Mouse (Mus musculus): Measurements from ENCODE around the gene Rapgef4. TPM values are rescaled to one million over a fixed set of nuclear protein-coding genes. Genes with fewer than 3 reads are reported as not detected.

Rapgef4 gene
- polyA plus RNA-seq, 1 experiment from 2014 or later, result 4.4 TPM

DNA sequence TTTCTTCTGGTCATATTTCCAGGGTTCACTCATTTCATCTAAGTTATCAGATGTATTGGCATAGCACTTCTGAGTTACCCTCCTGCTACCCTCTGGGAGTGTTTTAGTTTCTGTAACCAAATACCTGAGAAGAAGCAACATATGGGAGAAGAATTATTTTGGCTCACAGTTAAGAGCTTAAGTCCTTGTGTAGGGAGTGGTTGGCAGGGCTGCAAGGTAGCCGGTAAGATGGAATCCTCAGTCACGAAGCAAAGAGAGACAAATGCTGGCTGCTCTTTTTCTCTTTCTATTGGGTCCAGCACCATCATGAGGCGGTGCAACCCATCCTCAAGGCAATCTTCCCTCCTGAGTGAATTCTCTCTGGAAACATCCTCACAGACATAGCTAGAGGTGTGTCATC lies 11.1 kb downstream of the Rapgef4 start:
- no peaks in the 10 kb centered on the region for H3K36me3 ChIP-seq (ENCODE audit: control insufficient read depth, insufficient read depth, low read length)
- no peak for ATAC-seq (ENCODE audit: insufficient number of reproducible peaks, insufficient read depth, low FRiP score, low read depth)
- no peak overlapping the region for H3K27ac ChIP-seq (ENCODE audit: low read length)
- H3K9me3 ChIP-seq (ENCODE audit: control insufficient read depth, low read depth, low read length), result no peaks in the 10 kb centered on the region
- H3K9ac ChIP-seq (replicated peaks; ENCODE audit: low read depth, low read length), result no peak overlapping the region
- 92% methylated on average over 3 of the region's 3 CpGs for WGBS
- H3K4me2 ChIP-seq (replicated peaks; ENCODE audit: low read depth, low read length), result no peak overlapping the region
- H3K4me1 ChIP-seq (ENCODE audit: control insufficient read depth, insufficient read depth, low read length), result peaks cover 4% of the 10 kb centered on the region; the same call in 1 of the 2 replicates
- no peaks in the 10 kb centered on the region for H3K27me3 ChIP-seq (ENCODE audit: control insufficient read depth, insufficient read depth, low read length)
- H3K4me3 ChIP-seq (ENCODE audit: low read depth, low read length), result no peak overlapping the region

GRCm38 (mm10) chr2:71993729-71994423 lies 12.8 kb downstream of the Rapgef4 start:
- no peak for ATAC-seq (ENCODE audit: insufficient number of reproducible peaks, insufficient read depth, low FRiP score, low read depth)
- H3K27me3 ChIP-seq (ENCODE audit: control insufficient read depth, insufficient read depth, low read length), result no peaks in the 10 kb centered on the region
- H3K4me1 ChIP-seq (ENCODE audit: control insufficient read depth, insufficient read depth, low read length), result no peaks in the 10 kb centered on the region
- no peaks in the 10 kb centered on the region for H3K9me3 ChIP-seq (ENCODE audit: control insufficient read depth, low read depth, low read length)
- H3K9ac ChIP-seq (replicated peaks; ENCODE audit: low read depth, low read length), result no peak overlapping the region
- no peak overlapping the region for H3K4me2 ChIP-seq (replicated peaks; ENCODE audit: low read depth, low read length)
- no peaks in the 10 kb centered on the region for H3K36me3 ChIP-seq (ENCODE audit: control insufficient read depth, insufficient read depth, low read length)
- no peak overlapping the region for H3K4me3 ChIP-seq (ENCODE audit: low read depth, low read length)
- 86% methylated on average over 5 of the region's 5 CpGs for WGBS
- H3K27ac ChIP-seq (ENCODE audit: low read length), result no peak overlapping the region

- Histone ChIP-seq H3K36me3 (ENCODE audit: control insufficient read depth, insufficient read depth, low read length) (no peaks in the 10 kb centered on the region), H3K4me3 (ENCODE audit: low read depth, low read length) (no peak overlapping the region), H3K4me1 (ENCODE audit: control insufficient read depth, insufficient read depth, low read length) (no peaks in the 10 kb centered on the region), H3K9ac (replicated peaks; ENCODE audit: low read depth, low read length) (no peak overlapping the region), H3K9me3 (ENCODE audit: control insufficient read depth, low read depth, low read length) (no peaks in the 10 kb centered on the region), H3K27ac (ENCODE audit: low read length) (no peak overlapping the region), H3K27me3 (ENCODE audit: control insufficient read depth, insufficient read depth, low read length) (no peaks in the 10 kb centered on the region), H3K4me2 (replicated peaks; ENCODE audit: low read depth, low read length) (no peak overlapping the region)
- WGBS, result 88% methylated on average over 2 of the region's 2 CpGs
- ATAC-seq (ENCODE audit: insufficient number of reproducible peaks, insufficient read depth, low FRiP score, low read depth), result no peak
Observed at GRCm38 (mm10) chr2:71998531-71998930, 17.5 kb downstream of the Rapgef4 start.

DNA sequence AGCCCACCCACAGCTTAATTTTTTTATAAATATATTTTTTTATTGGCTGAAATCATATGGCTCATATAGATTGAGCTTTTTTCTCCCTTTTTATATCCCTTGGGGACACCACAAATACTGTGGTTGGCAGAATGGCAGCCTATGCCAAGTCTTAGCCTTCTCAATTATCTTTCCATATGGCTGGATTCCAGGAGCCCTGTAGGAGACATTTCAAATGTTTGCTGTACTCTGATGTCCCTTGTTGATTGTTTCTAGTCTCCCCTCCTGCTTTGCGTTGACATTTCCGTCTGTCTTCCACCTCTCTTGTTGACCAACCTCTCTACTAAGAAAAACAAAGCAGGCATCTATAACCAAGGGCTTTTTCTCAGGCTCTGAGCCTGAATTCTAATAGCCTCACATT lies 19.1 kb downstream of the Rapgef4 start:
- Histone ChIP-seq H3K27ac (ENCODE audit: low read length) (no peak overlapping the region), H3K4me3 (ENCODE audit: low read depth, low read length) (no peak overlapping the region), H3K4me1 (ENCODE audit: control insufficient read depth, insufficient read depth, low read length) (no peaks in the 10 kb centered on the region), H3K9me3 (ENCODE audit: control insufficient read depth, low read depth, low read length) (no peaks in the 10 kb centered on the region), H3K4me2 (replicated peaks; ENCODE audit: low read depth, low read length) (no peak overlapping the region), H3K9ac (replicated peaks; ENCODE audit: low read depth, low read length) (no peak overlapping the region), H3K27me3 (ENCODE audit: control insufficient read depth, insufficient read depth, low read length) (no peaks in the 10 kb centered on the region), H3K36me3 (ENCODE audit: control insufficient read depth, insufficient read depth, low read length) (no peaks in the 10 kb centered on the region)
- 71% methylated on average over 2 of the region's 2 CpGs for WGBS
- no peak for ATAC-seq (ENCODE audit: insufficient number of reproducible peaks, insufficient read depth, low FRiP score, low read depth)

DNA sequence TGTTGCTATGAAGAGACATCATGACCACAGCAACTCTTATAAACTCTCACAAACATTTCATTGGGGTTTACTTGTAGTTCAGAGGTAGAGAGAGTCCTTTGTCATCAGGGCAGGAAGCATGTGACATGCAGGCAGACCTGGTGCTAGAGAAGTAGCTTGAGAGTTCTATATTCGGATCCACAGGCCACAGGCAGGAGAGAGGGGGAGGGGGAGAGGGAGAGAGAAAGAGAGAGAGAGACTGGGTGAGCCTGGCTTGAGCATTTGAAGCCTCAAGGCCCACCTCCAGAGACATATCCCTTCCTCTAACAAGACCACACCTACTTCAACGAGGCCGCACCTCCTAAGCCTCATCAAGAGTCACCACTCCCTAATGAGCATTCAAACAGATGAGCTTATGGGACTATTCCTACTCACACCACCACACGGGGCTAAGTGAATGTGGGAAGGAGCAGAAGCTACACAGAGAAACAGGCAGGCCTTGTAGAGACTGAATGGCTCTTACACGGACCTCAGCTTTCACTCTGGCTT lies 21.9 kb downstream of the Rapgef4 start:
- no peaks in the 10 kb centered on the region for H3K4me1 ChIP-seq (ENCODE audit: control insufficient read depth, insufficient read depth, low read length)
- no peak overlapping the region for H3K4me3 ChIP-seq (ENCODE audit: low read depth, low read length)
- WGBS, result 69% methylated on average over 5 of the region's 5 CpGs
- ATAC-seq (ENCODE audit: insufficient number of reproducible peaks, insufficient read depth, low FRiP score, low read depth), result no peak
- H3K27ac ChIP-seq (ENCODE audit: low read length), result no peak overlapping the region
- no peaks in the 10 kb centered on the region for H3K27me3 ChIP-seq (ENCODE audit: control insufficient read depth, insufficient read depth, low read length)
- H3K9ac ChIP-seq (replicated peaks; ENCODE audit: low read depth, low read length), result no peak overlapping the region
- H3K9me3 ChIP-seq (ENCODE audit: control insufficient read depth, low read depth, low read length), result no peaks in the 10 kb centered on the region; the same call in 1 of the 2 replicates
- no peaks in the 10 kb centered on the region for H3K36me3 ChIP-seq (ENCODE audit: control insufficient read depth, insufficient read depth, low read length)
- H3K4me2 ChIP-seq (replicated peaks; ENCODE audit: low read depth, low read length), result no peak overlapping the region

DNA sequence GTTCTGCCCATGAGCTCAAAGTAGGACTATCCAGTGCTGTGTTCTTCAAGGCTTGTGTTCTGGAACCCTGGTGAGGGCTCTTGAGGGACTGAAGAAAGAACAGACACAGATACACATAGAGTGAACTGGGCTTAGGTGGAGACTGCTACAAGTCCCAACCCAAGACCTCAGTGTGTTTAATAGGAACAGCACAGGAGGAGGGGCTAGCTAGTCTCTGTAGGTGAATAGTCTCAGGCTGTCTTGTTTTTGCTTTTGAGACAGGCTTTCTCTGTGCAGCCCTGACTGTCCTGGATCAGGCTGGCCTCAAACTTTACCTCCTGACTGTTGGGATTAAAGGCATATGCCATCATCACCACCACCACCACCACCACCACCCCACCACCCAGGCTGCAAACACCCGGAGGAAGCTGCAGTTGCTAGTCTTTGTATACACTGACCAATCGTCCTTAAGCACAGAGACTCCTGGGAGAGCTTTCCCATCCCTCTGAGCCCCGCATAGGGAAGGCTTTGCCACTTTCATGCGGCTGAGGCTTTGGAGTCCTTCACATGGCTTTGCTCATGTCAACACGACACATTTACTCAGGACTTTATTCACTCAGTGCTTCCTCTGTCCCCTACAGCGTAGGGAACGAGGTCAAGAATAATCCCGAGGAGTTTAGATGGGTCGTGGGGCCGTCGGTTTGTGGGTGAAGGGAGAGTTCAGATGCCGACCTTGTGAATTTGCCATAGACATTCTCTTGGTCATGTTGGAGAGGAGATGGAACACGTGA lies 22.9 kb downstream of the Rapgef4 start:
- H3K4me2 ChIP-seq (replicated peaks; ENCODE audit: low read depth, low read length), result no peak overlapping the region
- 79% methylated on average over 13 of the region's 13 CpGs for WGBS
- no peak overlapping the region for H3K27ac ChIP-seq (ENCODE audit: low read length)
- H3K4me1 ChIP-seq (ENCODE audit: control insufficient read depth, insufficient read depth, low read length), result no peaks in the 10 kb centered on the region
- no peaks in the 10 kb centered on the region; the same call in 1 of the 2 replicates for H3K9me3 ChIP-seq (ENCODE audit: control insufficient read depth, low read depth, low read length)
- H3K27me3 ChIP-seq (ENCODE audit: control insufficient read depth, insufficient read depth, low read length), result no peaks in the 10 kb centered on the region
- no peak overlapping the region for H3K9ac ChIP-seq (replicated peaks; ENCODE audit: low read depth, low read length)
- H3K36me3 ChIP-seq (ENCODE audit: control insufficient read depth, insufficient read depth, low read length), result no peaks in the 10 kb centered on the region
- no peak for ATAC-seq (ENCODE audit: insufficient number of reproducible peaks, insufficient read depth, low FRiP score, low read depth)
- no peak overlapping the region for H3K4me3 ChIP-seq (ENCODE audit: low read depth, low read length)

DNA sequence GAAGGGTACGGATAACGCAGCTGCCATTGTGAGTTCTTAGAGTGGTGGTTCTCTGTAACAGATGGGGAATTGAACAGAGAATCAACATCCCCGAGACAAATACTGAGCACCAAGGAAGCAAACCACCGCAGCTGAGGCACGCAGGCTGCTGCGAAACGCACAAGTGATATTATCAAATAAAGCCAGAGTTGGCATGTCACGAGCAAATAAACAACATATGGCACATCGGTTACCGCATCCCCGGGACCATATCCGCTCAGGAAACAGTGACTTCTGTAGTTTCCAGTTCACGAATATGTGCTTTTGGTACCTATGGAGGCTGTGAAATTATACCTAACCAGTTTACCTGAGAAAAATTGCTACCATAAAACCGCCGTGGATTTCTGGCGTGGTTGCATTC lies 24.0 kb downstream of the Rapgef4 start:
- no peak overlapping the region for H3K4me3 ChIP-seq (ENCODE audit: low read depth, low read length)
- WGBS, result 88% methylated on average over 16 of the region's 16 CpGs
- H3K27me3 ChIP-seq (ENCODE audit: control insufficient read depth, insufficient read depth, low read length), result no peaks in the 10 kb centered on the region
- H3K27ac ChIP-seq (ENCODE audit: low read length), result no peak overlapping the region
- H3K4me2 ChIP-seq (replicated peaks; ENCODE audit: low read depth, low read length), result no peak overlapping the region
- no peak for ATAC-seq (ENCODE audit: insufficient number of reproducible peaks, insufficient read depth, low FRiP score, low read depth)
- H3K9ac ChIP-seq (replicated peaks; ENCODE audit: low read depth, low read length), result no peak overlapping the region
- no peaks in the 10 kb centered on the region for H3K4me1 ChIP-seq (ENCODE audit: control insufficient read depth, insufficient read depth, low read length)
- H3K9me3 ChIP-seq (ENCODE audit: control insufficient read depth, low read depth, low read length), result no peaks in the 10 kb centered on the region; the same call in 1 of the 2 replicates
- H3K36me3 ChIP-seq (ENCODE audit: control insufficient read depth, insufficient read depth, low read length), result no peaks in the 10 kb centered on the region

- 59% methylated on average over 3 of the region's 3 CpGs for WGBS
- H3K27ac ChIP-seq (ENCODE audit: low read length), result no peak overlapping the region
Observed at GRCm38 (mm10) chr2:72009446-72010218, 28.6 kb downstream of the Rapgef4 start.

More at GRCm38 (mm10) chr2:72009446-72010218, 28.6 kb downstream of the Rapgef4 start:
- Histone ChIP-seq H3K9ac (replicated peaks; ENCODE audit: low read depth, low read length) (no peak overlapping the region), H3K9me3 (ENCODE audit: control insufficient read depth, low read depth, low read length) (no peaks in the 10 kb centered on the region; the same call in 1 of the 2 replicates), H3K4me3 (ENCODE audit: low read depth, low read length) (no peak overlapping the region), H3K27me3 (ENCODE audit: control insufficient read depth, insufficient read depth, low read length) (no peaks in the 10 kb centered on the region), H3K4me2 (replicated peaks; ENCODE audit: low read depth, low read length) (no peak overlapping the region), H3K36me3 (ENCODE audit: control insufficient read depth, insufficient read depth, low read length) (no peaks in the 10 kb centered on the region), H3K4me1 (ENCODE audit: control insufficient read depth, insufficient read depth, low read length) (no peaks in the 10 kb centered on the region)
- ATAC-seq (ENCODE audit: insufficient number of reproducible peaks, insufficient read depth, low FRiP score, low read depth), result no peak
